Mouse (Mus musculus): Measurements from ENCODE around the gene Wipf1. TPM values are rescaled to one million over a fixed set of nuclear protein-coding genes. Genes with fewer than 3 reads are reported as not detected.

Wipf1 gene
- polyA plus RNA-seq, 1 experiment from 2014 or later: 8.0 TPM

GRCm38 (mm10) chr2:73497572-73497971, 32.0 kb downstream of the Wipf1 start:
- no peak for ATAC-seq (replicated peaks; ENCODE audit: low FRiP score, low read depth)
- 0 out of 2 replicates have a peak, but pooled peaks cover 3% of the 10 kb centered on the region for H3K4me1 ChIP-seq (replicated peaks; ENCODE audit: insufficient read depth, low read length)
- WGBS: 63% methylated on average over 3 of the region's 3 CpGs

GRCm38 (mm10) chr2:73496944-73497343, 32.6 kb downstream of the Wipf1 start:
- TF ChIP-seq CTCF (IDR thresholded peaks at IDR 0.05; ENCODE audit: low read depth): no peak
- no peaks in the 10 kb centered on the region for H3K9me3 ChIP-seq (replicated peaks; ENCODE audit: low read length)
- no peaks in the 10 kb centered on the region for H3K27me3 ChIP-seq (ENCODE audit: insufficient read depth, low read length)
- H3K27ac ChIP-seq: no peak overlapping the region
- H3K36me3 ChIP-seq (ENCODE audit: insufficient read depth, low read length): no peaks in the 10 kb centered on the region
- no peak overlapping the region for H3K4me2 ChIP-seq (ENCODE audit: low read length)
- no peak overlapping the region for H3K9ac ChIP-seq (ENCODE audit: low read depth, low read length)
- 97% methylated on average over 9 of the region's 9 CpGs for WGBS
- no peak overlapping the region for H3K4me3 ChIP-seq (replicated peaks; ENCODE audit: low read depth, low read length)
- ATAC-seq (replicated peaks; ENCODE audit: low FRiP score, low read depth) (no peak), DNase-seq (ENCODE audit: low spot score) (no peak)
- H3K4me1 ChIP-seq (replicated peaks; ENCODE audit: insufficient read depth, low read length): 0 out of 2 replicates have a peak, but pooled peaks cover 3% of the 10 kb centered on the region

More at GRCm38 (mm10) chr2:73497572-73497971, 32.0 kb downstream of the Wipf1 start:
- H3K4me2 ChIP-seq (ENCODE audit: low read length): no peak overlapping the region
- no peaks in the 10 kb centered on the region for H3K27me3 ChIP-seq (ENCODE audit: insufficient read depth, low read length)
- no peak overlapping the region for H3K4me3 ChIP-seq (replicated peaks; ENCODE audit: low read depth, low read length)
- H3K36me3 ChIP-seq (ENCODE audit: insufficient read depth, low read length): no peaks in the 10 kb centered on the region
- DNase-seq (ENCODE audit: low spot score): no peak
- TF ChIP-seq CTCF (IDR thresholded peaks at IDR 0.05; ENCODE audit: low read depth): no peak
- H3K9me3 ChIP-seq (replicated peaks; ENCODE audit: low read length): no peaks in the 10 kb centered on the region
- H3K27ac ChIP-seq: no peak overlapping the region
- no peak overlapping the region for H3K9ac ChIP-seq (ENCODE audit: low read depth, low read length)

GRCm38 (mm10) chr2:73496329-73496685, 33.2 kb downstream of the Wipf1 start:
- DNase-seq (ENCODE audit: low spot score): no peak
- ATAC-seq (replicated peaks; ENCODE audit: low FRiP score, low read depth): peak; percentile 29; the same call in 1 of the 2 replicates
- H3K4me3 ChIP-seq (replicated peaks; ENCODE audit: low read depth, low read length): no peak overlapping the region

GRCm38 (mm10) chr2:73495617-73496328, 33.8 kb downstream of the Wipf1 start:
- peaks cover 3% of the 10 kb centered on the region; the same call in 1 of the 2 replicates for H3K4me1 ChIP-seq (replicated peaks; ENCODE audit: insufficient read depth, low read length)

More at GRCm38 (mm10) chr2:73496329-73496685, 33.2 kb downstream of the Wipf1 start:
- no peak overlapping the region for H3K9ac ChIP-seq (ENCODE audit: low read depth, low read length)
- peak overlapping the region; percentile 10; the same call in 1 of the 2 replicates for H3K4me2 ChIP-seq (ENCODE audit: low read length)
- H3K27me3 ChIP-seq (ENCODE audit: insufficient read depth, low read length): no peaks in the 10 kb centered on the region
- peaks cover 3% of the 10 kb centered on the region; the same call in 1 of the 2 replicates for H3K4me1 ChIP-seq (replicated peaks; ENCODE audit: insufficient read depth, low read length)
- 37% methylated on average over 4 of the region's 4 CpGs for WGBS
- TF ChIP-seq CTCF (IDR thresholded peaks at IDR 0.05; ENCODE audit: low read depth): no peak
- no peaks in the 10 kb centered on the region for H3K9me3 ChIP-seq (replicated peaks; ENCODE audit: low read length)
- H3K36me3 ChIP-seq (ENCODE audit: insufficient read depth, low read length): no peaks in the 10 kb centered on the region
- H3K27ac ChIP-seq: peak overlapping the region; percentile 33; the same call in 1 of the 2 replicates

GRCm38 (mm10) chr2:73493517-73493916, 36.0 kb downstream of the Wipf1 start:
- DNase-seq (ENCODE audit: low spot score) (no peak), ATAC-seq (replicated peaks; ENCODE audit: low FRiP score, low read depth) (no peak)
- Histone ChIP-seq H3K4me1 (replicated peaks; ENCODE audit: insufficient read depth, low read length) (peaks cover 3% of the 10 kb centered on the region; the same call in 1 of the 2 replicates), H3K27ac (no peak overlapping the region), H3K27me3 (ENCODE audit: insufficient read depth, low read length) (no peaks in the 10 kb centered on the region), H3K9ac (ENCODE audit: low read depth, low read length) (no peak overlapping the region), H3K9me3 (replicated peaks; ENCODE audit: low read length) (no peaks in the 10 kb centered on the region), H3K4me3 (replicated peaks; ENCODE audit: low read depth, low read length) (no peak overlapping the region), H3K36me3 (ENCODE audit: insufficient read depth, low read length) (no peaks in the 10 kb centered on the region), H3K4me2 (ENCODE audit: low read length) (no peak overlapping the region)
- peak; percentile 34; the same call in 1 of the 2 replicates for TF ChIP-seq CTCF (IDR thresholded peaks at IDR 0.05; ENCODE audit: low read depth)
- 75% methylated on average over 3 of the region's 3 CpGs for WGBS

More at GRCm38 (mm10) chr2:73495617-73496328, 33.8 kb downstream of the Wipf1 start:
- Histone ChIP-seq H3K27me3 (ENCODE audit: insufficient read depth, low read length) (no peaks in the 10 kb centered on the region), H3K9me3 (replicated peaks; ENCODE audit: low read length) (no peaks in the 10 kb centered on the region), H3K27ac (peak overlapping the region; percentile 33; the same call in 1 of the 2 replicates), H3K4me3 (replicated peaks; ENCODE audit: low read depth, low read length) (no peak overlapping the region), H3K9ac (ENCODE audit: low read depth, low read length) (no peak overlapping the region), H3K36me3 (ENCODE audit: insufficient read depth, low read length) (no peaks in the 10 kb centered on the region), H3K4me2 (ENCODE audit: low read length) (peak overlapping the region; percentile 10; the same call in 1 of the 2 replicates)
- DNase-seq (ENCODE audit: low spot score) (peak; percentile 79), ATAC-seq (replicated peaks; ENCODE audit: low FRiP score, low read depth) (peak; percentile 40; the same call in 1 of the 2 replicates)
- WGBS: 23% methylated on average over 16 of the region's 16 CpGs
- no peak for TF ChIP-seq CTCF (IDR thresholded peaks at IDR 0.05; ENCODE audit: low read depth)

GRCm38 (mm10) chr2:73491442-73492241, 37.9 kb downstream of the Wipf1 start:
- no peaks in the 10 kb centered on the region for H3K27me3 ChIP-seq (ENCODE audit: insufficient read depth, low read length)
- no peak overlapping the region for H3K9ac ChIP-seq (ENCODE audit: low read depth, low read length)
- no peak overlapping the region for H3K27ac ChIP-seq
- no peak overlapping the region for H3K4me2 ChIP-seq (ENCODE audit: low read length)
- no peaks in the 10 kb centered on the region for H3K36me3 ChIP-seq (ENCODE audit: insufficient read depth, low read length)
- peak; percentile 69 for TF ChIP-seq CTCF (IDR thresholded peaks at IDR 0.05; ENCODE audit: low read depth)
- 49% methylated on average over 9 of the region's 9 CpGs for WGBS
- no peak overlapping the region for H3K4me3 ChIP-seq (replicated peaks; ENCODE audit: low read depth, low read length)
- DNase-seq (ENCODE audit: low spot score): peak; percentile 64
- ATAC-seq (replicated peaks; ENCODE audit: low FRiP score, low read depth): no peak
- H3K9me3 ChIP-seq (replicated peaks; ENCODE audit: low read length): no peaks in the 10 kb centered on the region
- H3K4me1 ChIP-seq (replicated peaks; ENCODE audit: insufficient read depth, low read length): peaks cover 3% of the 10 kb centered on the region; the same call in 1 of the 2 replicates
